Mouse (Mus musculus): ENCODE results near the gene Krtap19-4.

GRCm38 (mm10) chr16:88874169-88874568 is 10.7 kb downstream of the Krtap19-4 start, which contains the start of gene Krtap19-2:
- TF ChIP-seq CHD2 (IDR thresholded peaks at IDR 0.05; ENCODE audit: low read depth, low read length) = no peak
- TF ChIP-seq ZC3H11A (IDR thresholded peaks at IDR 0.05; ENCODE audit: borderline replicate concordance, low read depth, low read length) = no peak
- no peak for TF ChIP-seq ZNF384 (IDR thresholded peaks at IDR 0.05; ENCODE audit: low read depth, low read length)
- TF ChIP-seq MAFK (IDR thresholded peaks at IDR 0.05; ENCODE audit: insufficient read depth, low read depth, low read length) = no peak
- TF ChIP-seq HCFC1 (IDR thresholded peaks at IDR 0.05; ENCODE audit: borderline replicate concordance, insufficient read depth, low read length) = no peak

Measured in ES-E14 (cell line).